Mouse (Mus musculus) neural tube, embryonic 13.5 days (tissue): ENCODE data around the gene Tada2b. TPM values are rescaled to one million over a fixed set of nuclear protein-coding genes. Genes with fewer than 3 reads are reported as not detected.

Experiments
- ATAC-seq: fragments of 200-750 bp; cut with Nextera tagmentation; 2 replicates; pipeline ENCODE4 v1.8.0; 2017; ENCODE audit warnings: low read depth, mild to moderate bottlenecking, moderate TSS enrichment, moderate library complexity
- H3K27ac ChIP-seq: fragments of 300-500 bp; sonication (generic); replicated peaks from 2 replicates; pipeline ENCODE4 v1.5.1; 2015; ENCODE audit warnings: moderate library complexity, mild to moderate bottlenecking, inconsistent platforms
- H3K27me3 ChIP-seq: fragments of 300-500 bp; sonication (generic); 2 replicates; pipeline ENCODE4 v1.6.1; 2015; ENCODE audit warnings: mild to moderate bottlenecking, inconsistent platforms
- H3K36me3 ChIP-seq: fragments of 300-500 bp; sonication (generic); 2 replicates; pipeline ENCODE4 v1.6.1; 2015; ENCODE audit warnings: mild to moderate bottlenecking, inconsistent platforms
- H3K4me1 ChIP-seq: fragments of 300-500 bp; sonication (generic); replicated peaks from 2 replicates; pipeline ENCODE4 v1.6.1; 2015; ENCODE audit warnings: inconsistent platforms
- H3K4me2 ChIP-seq: fragments of 300-500 bp; sonication (generic); 2 replicates; pipeline ENCODE4 v1.6.1; 2015; ENCODE audit warnings: inconsistent platforms, mild to moderate bottlenecking, moderate library complexity
- H3K4me3 ChIP-seq: fragments of 300-500 bp; sonication (generic); 2 replicates; pipeline ENCODE4 v1.5.1; 2015; ENCODE audit warnings: mild to moderate bottlenecking, inconsistent platforms
- H3K9ac ChIP-seq: fragments of 300-500 bp; sonication (generic); 2 replicates; pipeline ENCODE4 v1.6.1; 2015; ENCODE audit warnings: moderate library complexity, mild to moderate bottlenecking, inconsistent platforms
- H3K9me3 ChIP-seq: fragments of 300-500 bp; sonication (generic); 2 replicates; pipeline ENCODE4 v1.6.1; 2016; ENCODE audit warnings: inconsistent platforms
- WGBS: fragments of 180-500 bp; shearing (Covaris S2); methylation state at CpG from one replicate; pipeline ENCODE4 v1.1.7; 2015; 5-methylcytosine and 5-hydroxymethylcytosine counted together
- polyA plus RNA-seq: library from polyadenylated mRNA; unstranded; fragments of >200 nt; fragmentation: Nextera tagmentation; extraction: Ambion mirVana; gene quantifications from 2 replicates; pipeline ENCODE4 v1.2.1, GENCODE M21; 2015

The Tada2b gene
- polyA plus RNA-seq, 1 experiment from 2014 or later: 2.8 TPM

DNA sequence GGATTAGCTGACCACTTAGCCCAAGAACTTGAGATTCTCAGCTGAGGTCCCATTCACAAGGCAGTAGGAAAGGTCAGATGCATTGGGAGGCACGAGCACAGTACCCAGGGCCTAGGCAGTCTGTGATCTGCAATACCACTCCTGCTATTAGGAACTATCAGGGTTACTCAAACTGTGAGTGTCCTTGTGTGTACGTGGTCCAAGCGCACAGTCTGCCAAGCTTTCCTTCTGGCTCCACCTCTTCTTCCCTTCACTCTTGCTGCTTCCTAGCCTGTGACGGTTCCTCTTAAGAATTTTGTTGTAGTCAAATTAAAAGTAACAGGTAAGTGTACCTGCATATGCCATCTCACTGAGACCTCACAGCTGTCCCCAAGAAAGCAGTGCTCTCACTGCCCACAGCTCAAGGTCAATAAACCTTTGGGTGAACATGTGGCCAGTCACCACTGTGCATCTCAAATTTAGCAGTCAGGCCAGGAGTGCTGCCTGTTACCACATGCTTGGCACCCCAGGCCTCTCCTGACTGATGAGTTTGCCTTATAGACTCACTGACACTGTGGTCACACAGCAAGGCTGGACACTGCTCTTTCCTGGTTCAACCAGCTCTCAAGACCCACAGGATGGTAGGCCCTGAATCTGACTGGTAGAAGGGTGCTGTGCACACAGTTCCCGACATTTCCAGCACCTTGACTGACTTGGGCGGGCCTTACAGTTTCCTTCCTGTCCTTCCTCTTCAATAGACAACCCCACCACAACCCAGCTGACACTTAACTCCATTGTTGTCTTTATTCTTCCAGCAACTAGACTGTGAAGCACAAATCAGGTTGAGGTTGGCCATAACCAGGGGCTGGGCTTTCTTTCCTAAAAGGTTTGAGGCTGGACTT, 5.3 kb downstream of the Tada2b start:
- Histone ChIP-seq H3K27me3 (no peaks in the 10 kb centered on the region), H3K4me2 (no peak overlapping the region), H3K9ac (no peak overlapping the region), H3K27ac (no peak overlapping the region), H3K4me1 (peaks cover 47% of the 10 kb centered on the region), H3K36me3 (peaks cover 25% of the 10 kb centered on the region), H3K4me3 (no peak overlapping the region), H3K9me3 (no peaks in the 10 kb centered on the region)
- no peak for ATAC-seq
- WGBS: 91% methylated on average over 6 of the region's 6 CpGs

DNA sequence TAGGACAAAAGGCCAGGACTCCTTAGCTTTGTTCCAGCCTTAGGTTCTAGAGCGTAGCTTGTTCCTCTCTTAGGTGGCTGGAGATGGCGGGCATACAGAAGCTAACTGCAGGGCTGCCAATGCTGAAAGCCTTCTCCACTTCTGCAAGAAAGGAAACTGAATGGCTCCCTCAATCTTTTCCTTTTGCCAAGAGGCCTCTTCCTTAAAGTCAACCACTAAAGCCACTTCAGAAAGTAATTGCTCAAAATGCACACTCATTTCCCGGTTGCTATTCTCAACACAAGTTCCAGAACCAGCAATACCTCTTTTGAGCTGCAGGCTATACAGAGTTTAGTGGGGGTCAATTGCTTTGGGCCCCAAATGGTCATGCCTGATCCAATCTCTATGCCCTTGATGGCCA, 6.6 kb downstream of the Tada2b start:
- no peak overlapping the region for H3K4me2 ChIP-seq
- peaks cover 37% of the 10 kb centered on the region for H3K4me1 ChIP-seq
- no peaks in the 10 kb centered on the region for H3K9me3 ChIP-seq
- no peak overlapping the region for H3K9ac ChIP-seq
- no peaks in the 10 kb centered on the region for H3K27me3 ChIP-seq
- WGBS: 92% methylated on average over 3 of the region's 3 CpGs
- H3K4me3 ChIP-seq: no peak overlapping the region
- no peak for ATAC-seq
- no peak overlapping the region for H3K27ac ChIP-seq
- peaks cover 35% of the 10 kb centered on the region for H3K36me3 ChIP-seq

- Histone ChIP-seq H3K36me3 (peaks cover 67% of the 10 kb centered on the region), H3K4me3 (no peak overlapping the region), H3K9me3 (no peaks in the 10 kb centered on the region), H3K27me3 (no peaks in the 10 kb centered on the region), H3K27ac (no peak overlapping the region), H3K4me2 (no peak overlapping the region), H3K4me1 (peaks cover 5% of the 10 kb centered on the region), H3K9ac (no peak overlapping the region)
- no peak for ATAC-seq
- WGBS: 89% methylated on average over 5 of the region's 5 CpGs
Observed at GRCm38 (mm10) chr5:36474283-36474682, 9.8 kb downstream of the Tada2b start.

DNA sequence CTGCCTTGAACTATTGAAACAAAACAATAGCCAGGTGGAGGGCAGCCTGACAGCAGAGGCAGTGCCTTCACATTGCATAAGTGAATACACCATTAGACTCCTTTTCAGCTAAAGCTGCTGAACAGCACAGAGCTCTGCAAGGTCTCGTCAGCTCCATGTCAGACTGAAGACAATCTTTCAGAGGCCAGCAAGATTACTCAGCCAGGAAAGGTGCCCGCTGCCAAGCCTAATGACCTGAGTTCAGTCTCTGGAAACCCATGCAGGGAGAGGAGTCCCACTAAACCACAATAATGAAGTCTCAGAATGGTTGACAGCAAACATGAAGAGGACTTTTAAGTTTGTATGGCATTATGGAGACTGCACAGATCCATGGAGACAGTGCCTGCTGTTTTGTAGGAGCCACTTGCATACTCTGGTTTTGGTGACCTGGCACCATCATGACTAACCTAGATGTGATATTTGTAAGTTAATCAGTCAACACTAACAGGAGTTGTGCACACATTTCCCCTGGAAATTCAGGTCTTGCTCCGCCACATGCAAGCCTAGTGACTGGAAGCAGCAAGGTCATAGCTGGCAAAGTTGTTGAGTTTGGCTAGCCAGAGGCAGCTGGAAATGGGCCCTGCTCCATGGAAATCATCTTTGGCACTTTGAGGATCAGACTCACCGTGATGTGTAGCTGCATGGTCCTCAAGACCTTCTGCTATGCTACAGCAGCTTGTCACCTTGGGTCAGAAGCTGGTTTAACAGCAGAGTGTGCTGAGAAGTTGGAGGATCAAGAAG, 11.0 kb downstream of the Tada2b start:
- Histone ChIP-seq H3K27me3 (no peaks in the 10 kb centered on the region), H3K4me1 (no peaks in the 10 kb centered on the region), H3K4me2 (no peak overlapping the region), H3K9me3 (no peaks in the 10 kb centered on the region), H3K9ac (no peak overlapping the region), H3K27ac (no peak overlapping the region), H3K36me3 (peaks cover 78% of the 10 kb centered on the region), H3K4me3 (no peak overlapping the region)
- no peak for ATAC-seq
- 92% methylated on average over 4 of the region's 4 CpGs for WGBS

GRCm38 (mm10) chr5:36471206-36471605, 12.9 kb downstream of the Tada2b start:
- Histone ChIP-seq H3K27me3 (no peaks in the 10 kb centered on the region), H3K27ac (no peak overlapping the region), H3K4me3 (no peak overlapping the region), H3K4me1 (peaks cover 7% of the 10 kb centered on the region), H3K36me3 (peaks cover 74% of the 10 kb centered on the region), H3K9ac (no peak overlapping the region), H3K9me3 (no peaks in the 10 kb centered on the region), H3K4me2 (no peak overlapping the region)
- no peak for ATAC-seq
- 94% methylated on average over 8 of the region's 8 CpGs for WGBS

GRCm38 (mm10) chr5:36465889-36466288, 18.2 kb downstream of the Tada2b start:
- Histone ChIP-seq H3K4me3 (peak overlapping the region; percentile 79), H3K4me2 (peak overlapping the region; percentile 99), H3K4me1 (peaks cover 29% of the 10 kb centered on the region), H3K36me3 (peaks cover 29% of the 10 kb centered on the region), H3K9me3 (no peaks in the 10 kb centered on the region), H3K9ac (peak overlapping the region; percentile 82), H3K27ac (no peak overlapping the region), H3K27me3 (no peaks in the 10 kb centered on the region)
- WGBS: 33% methylated on average over 8 of the region's 8 CpGs
- ATAC-seq: no peak

- WGBS: under 1% methylated on average over 68 of the region's 68 CpGs
- Histone ChIP-seq H3K27me3 (no peaks in the 10 kb centered on the region), H3K9ac (peak within 1 kb of the TSS; percentile 82), H3K36me3 (peaks cover 20% of the 10 kb centered on the region), H3K27ac (peak within 1 kb of the TSS; percentile 78), H3K4me2 (peak within 1 kb of the TSS; percentile 99), H3K4me3 (peak within 1 kb of the TSS; percentile 79), H3K4me1 (peaks cover 29% of the 10 kb centered on the region), H3K9me3 (no peaks in the 10 kb centered on the region)
- peak; percentile 96 for ATAC-seq
Observed at GRCm38 (mm10) chr5:36464709-36465661, 19.1 kb downstream of the Tada2b start, which contains the start of gene Grpel1. Gene Grpel1 (plus strand): TSS chr5:36464998.

DNA sequence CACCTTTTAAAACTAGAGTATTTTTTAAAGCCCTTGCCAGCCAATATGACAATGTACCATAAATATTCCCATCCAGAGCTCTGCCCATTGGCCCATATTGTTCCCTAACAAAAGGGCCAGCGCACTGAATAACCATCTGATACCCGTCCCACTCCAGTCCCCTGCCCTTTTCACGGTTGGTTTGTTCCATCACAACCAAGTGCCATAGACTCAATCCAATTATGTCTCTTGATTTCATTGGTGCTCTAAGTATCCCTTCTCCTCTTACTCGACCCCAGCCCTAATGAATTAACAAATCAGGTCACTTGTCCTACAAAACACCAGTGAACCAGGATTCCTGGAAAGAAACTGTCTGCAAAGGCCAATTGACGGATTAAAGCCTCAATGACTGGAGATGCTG, 20.7 kb downstream of the Tada2b start:
- Histone ChIP-seq H3K4me3 (no peak overlapping the region), H3K27ac (no peak overlapping the region), H3K36me3 (0 out of 2 replicates have a peak, but pooled peaks cover 6% of the 10 kb centered on the region), H3K4me1 (peaks cover 29% of the 10 kb centered on the region), H3K9ac (no peak overlapping the region), H3K4me2 (no peak overlapping the region), H3K27me3 (no peaks in the 10 kb centered on the region), H3K9me3 (no peaks in the 10 kb centered on the region)
- ATAC-seq: no peak
- WGBS: 22% methylated on average over 5 of the region's 5 CpGs

DNA sequence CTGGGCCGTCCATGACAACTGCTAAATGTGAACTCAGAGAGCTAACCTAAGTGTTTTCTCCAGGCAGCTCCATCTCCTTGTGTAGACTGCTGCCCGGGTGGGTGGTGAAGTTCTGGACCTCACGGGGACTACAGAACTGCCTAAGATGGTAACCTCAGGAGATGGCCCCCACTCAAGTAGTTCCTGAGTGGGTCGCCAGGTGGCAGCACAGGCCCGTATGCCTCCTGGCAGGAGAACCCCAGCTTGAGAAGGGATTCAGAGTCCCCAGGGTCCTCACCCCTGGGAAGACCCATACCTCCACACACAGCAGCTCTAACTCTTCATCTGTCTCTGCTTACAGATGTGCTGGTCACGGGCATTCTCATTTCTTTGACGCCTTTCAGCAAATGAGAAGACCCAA, 21.3 kb downstream of the Tada2b start:
- no peaks in the 10 kb centered on the region for H3K36me3 ChIP-seq
- H3K4me1 ChIP-seq: peaks cover 29% of the 10 kb centered on the region
- no peak overlapping the region for H3K4me2 ChIP-seq
- no peak overlapping the region for H3K9ac ChIP-seq
- no peak for ATAC-seq
- no peak overlapping the region for H3K4me3 ChIP-seq
- no peaks in the 10 kb centered on the region for H3K9me3 ChIP-seq
- 17% methylated on average over 7 of the region's 7 CpGs for WGBS
- H3K27me3 ChIP-seq: no peaks in the 10 kb centered on the region
- no peak overlapping the region for H3K27ac ChIP-seq

- no peak for ATAC-seq
- Histone ChIP-seq H3K4me2 (no peak overlapping the region), H3K9ac (no peak overlapping the region), H3K36me3 (no peaks in the 10 kb centered on the region), H3K9me3 (no peaks in the 10 kb centered on the region), H3K27ac (no peak overlapping the region), H3K4me1 (peaks cover 22% of the 10 kb centered on the region), H3K27me3 (no peaks in the 10 kb centered on the region), H3K4me3 (no peak overlapping the region)
- 81% methylated on average over 2 of the region's 2 CpGs for WGBS
Observed at GRCm38 (mm10) chr5:36461231-36461630, 22.9 kb downstream of the Tada2b start.

DNA sequence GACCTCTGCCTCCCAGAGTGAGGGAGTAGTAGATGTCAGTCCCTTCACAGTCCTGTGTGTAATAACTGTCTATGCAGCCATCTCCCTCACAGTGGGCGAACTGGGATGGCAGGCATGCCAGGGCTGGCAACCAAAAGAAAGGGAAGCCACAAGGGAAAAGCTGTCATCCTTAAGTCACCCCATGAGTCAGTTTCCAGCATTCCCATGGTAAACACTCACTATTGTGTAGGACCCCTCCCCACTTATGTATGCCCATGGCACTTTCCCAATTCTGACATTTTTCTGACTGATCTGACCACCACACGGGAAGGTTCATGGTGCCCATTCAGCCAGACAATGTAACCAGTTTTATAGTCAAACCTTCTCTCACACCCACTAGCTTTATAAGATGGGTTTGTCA, 23.4 kb downstream of the Tada2b start:
- no peak for ATAC-seq

More for the DNA sequence above, 23.4 kb downstream of the Tada2b start:
- H3K4me2 ChIP-seq: no peak overlapping the region
- WGBS: 90% methylated on average over 2 of the region's 2 CpGs
- H3K27ac ChIP-seq: no peak overlapping the region
- no peaks in the 10 kb centered on the region for H3K36me3 ChIP-seq
- H3K9me3 ChIP-seq: no peaks in the 10 kb centered on the region
- H3K4me1 ChIP-seq: peaks cover 16% of the 10 kb centered on the region
- no peak overlapping the region for H3K9ac ChIP-seq
- H3K4me3 ChIP-seq: no peak overlapping the region
- no peaks in the 10 kb centered on the region for H3K27me3 ChIP-seq
